Mouse (Mus musculus) kidney, adult 10 weeks (tissue): ENCODE data around the gene Nhlrc4. TPM values are rescaled to one million over a fixed set of nuclear protein-coding genes. Genes with fewer than 3 reads are reported as not detected.

Experiments
- polyA plus RNA-seq: library from polyadenylated mRNA; stranded (reverse); fragments of 350-450 nt; fragmentation: Illumina TruSeq; extraction: RNeasy Lipid Tissue Mini Kit (QIAGEN cat#74804); gene quantifications from one replicate; pipeline ENCODE4 v1.2.3, GENCODE M21; 2014; ENCODE audit warnings: low read depth, low replicate concordance

The Nhlrc4 gene
- polyA plus RNA-seq: 1.2 TPM

GRCm38 (mm10) chr17:25944366-25945163, at the start of gene Nhlrc4, which contains the start of gene Pigq:
Nhlrc4 (minus strand) TSS chr17:25944961.
Pigq (minus strand) TSS chr17:25944936.

GRCm38 (mm10) chr17:25985306-25986294, 40.8 kb upstream of the Nhlrc4 start, which contains the start of gene Capn15:
Capn15 (minus strand) TSS chr17:25985796.

GRCm38 (mm10) chr17:25951803-25952623, 7.3 kb upstream of the Nhlrc4 start, which contains the start of gene A930017K11Rik:
A930017K11Rik (minus strand) TSS chr17:25952565.

GRCm38 (mm10) chr17:25919144-25919785, 25.5 kb downstream of the Nhlrc4 start, which contains the start of gene Rab40c:
Rab40c (minus strand) TSS chr17:25919727.

Other genes with a start within 250 kb of the Nhlrc4 start
- not detected for gene Gng13, start 227.8 kb downstream of the Nhlrc4 start, polyA plus RNA-seq
- gene Chtf18, start 217.5 kb downstream of the Nhlrc4 start, polyA plus RNA-seq: not detected
- not detected for gene Rpusd1, start 217.3 kb downstream of the Nhlrc4 start, polyA plus RNA-seq
- gene Mslnl, start 208.9 kb downstream of the Nhlrc4 start, polyA plus RNA-seq: not detected
- not detected for gene Msln, start 190.6 kb downstream of the Nhlrc4 start, polyA plus RNA-seq
- 2.3 TPM for gene Narfl, start 171.2 kb downstream of the Nhlrc4 start, polyA plus RNA-seq
- gene Haghl, start 159.3 kb downstream of the Nhlrc4 start, polyA plus RNA-seq: not detected
- gene Ccdc78, start 158.4 kb downstream of the Nhlrc4 start, polyA plus RNA-seq: not detected
- gene Fam173a, start 152.1 kb downstream of the Nhlrc4 start, polyA plus RNA-seq: not detected
- not detected for gene AC134908.4, start 149.3 kb downstream of the Nhlrc4 start, polyA plus RNA-seq
- 0.16 TPM for gene Metrn, start 147.8 kb downstream of the Nhlrc4 start, polyA plus RNA-seq
- gene Fbxl16, start 135.9 kb downstream of the Nhlrc4 start, polyA plus RNA-seq: 0.77 TPM
- not detected for gene Wdr24, start 121.3 kb downstream of the Nhlrc4 start, polyA plus RNA-seq
- 2.4 TPM for gene Jmjd8, start 116.1 kb downstream of the Nhlrc4 start, polyA plus RNA-seq
- gene Stub1, start 111.6 kb downstream of the Nhlrc4 start, polyA plus RNA-seq: 5.1 TPM
- not detected for gene Rhbdl1, start 107.7 kb downstream of the Nhlrc4 start, polyA plus RNA-seq
- gene Gm20683, start 103.2 kb downstream of the Nhlrc4 start, polyA plus RNA-seq: not detected
- gene Rhot2, start 100.1 kb downstream of the Nhlrc4 start, polyA plus RNA-seq: 13.8 TPM
- 1.2 TPM for gene Wdr90, start 83.5 kb downstream of the Nhlrc4 start, polyA plus RNA-seq
- 2.5 TPM for gene Mcrip2, start 76.2 kb downstream of the Nhlrc4 start, polyA plus RNA-seq
- gene Mettl26, start 69.9 kb downstream of the Nhlrc4 start, polyA plus RNA-seq: 56.3 TPM
- gene Wfikkn1, start 64.1 kb downstream of the Nhlrc4 start, polyA plus RNA-seq: not detected
- 0.69 TPM for gene Rab40c, start 25.2 kb downstream of the Nhlrc4 start, polyA plus RNA-seq
- gene Pigq, start within 50 bp of the Nhlrc4 start, polyA plus RNA-seq: 56.6 TPM
- gene A930017K11Rik, start 7.6 kb upstream of the Nhlrc4 start, polyA plus RNA-seq: not detected
- gene Capn15, start 40.8 kb upstream of the Nhlrc4 start, polyA plus RNA-seq: 0.69 TPM
- gene Rab11fip3, start 124.6 kb upstream of the Nhlrc4 start, polyA plus RNA-seq: 25.0 TPM
- gene Decr2, start 145.4 kb upstream of the Nhlrc4 start, polyA plus RNA-seq: 51.9 TPM
- gene Nme4, start 150.6 kb upstream of the Nhlrc4 start, polyA plus RNA-seq: 0.85 TPM
- gene Tmem8, start 168.3 kb upstream of the Nhlrc4 start, polyA plus RNA-seq: 19.8 TPM
- gene Mrpl28, start 178.5 kb upstream of the Nhlrc4 start, polyA plus RNA-seq: 10.4 TPM
- 20.0 TPM for gene Axin1, start 193.7 kb upstream of the Nhlrc4 start, polyA plus RNA-seq